Mouse (Mus musculus) heart, embryonic 14.5 days (tissue): ENCODE results near the gene Zbtb20. TPM values are rescaled to one million over a fixed set of nuclear protein-coding genes. Genes with fewer than 3 reads are reported as not detected.

ENCODE experiments used
- ATAC-seq: fragments of 200-750 bp; cut with Nextera tagmentation; 2 replicates; pipeline ENCODE4 v1.8.0; 2017; ENCODE audit warnings: low read depth, moderate TSS enrichment; ENCODE audit not compliant: insufficient number of reproducible peaks, insufficient read depth, low FRiP score
- H3K27ac ChIP-seq, 2 experiments: fragments of 200-500 bp in 1 of 2; fragments of 300-500 bp in 1 of 2; sonication (generic) in 1 of 2; replicated peaks in 1 of 2; 2 replicates each; pipeline ENCODE4 v1.5.1; 2012 to 2014; ENCODE audit warnings: low read depth in 2 of 2, low read length in 2 of 2, control low read depth in 1 of 2, mild to moderate bottlenecking in 1 of 2, mixed read lengths in 1 of 2; ENCODE audit not compliant: control insufficient read depth in 1 of 2, insufficient read depth in 1 of 2
- H3K27me3 ChIP-seq: fragments of 300-500 bp; sonication (generic); 2 replicates; pipeline ENCODE4 v1.6.1; 2014; ENCODE audit warnings: mild to moderate bottlenecking, low read length, control low read depth; ENCODE audit not compliant: control insufficient read depth, insufficient read depth
- H3K36me3 ChIP-seq: fragments of 300-500 bp; sonication (generic); 2 replicates; pipeline ENCODE4 v1.6.1; 2014; ENCODE audit warnings: mild to moderate bottlenecking, control low read depth, low read length, mixed read lengths; ENCODE audit not compliant: control insufficient read depth, insufficient read depth
- H3K4me1 ChIP-seq, 2 experiments: fragments of 200-500 bp in 1 of 2; fragments of 300-500 bp in 1 of 2; sonication (generic) in 1 of 2; 2 replicates each; pipeline ENCODE4 v1.6.1; 2012 to 2014; ENCODE audit warnings: low read length in 2 of 2, control low read depth in 1 of 2, mixed read lengths in 1 of 2; ENCODE audit not compliant: control insufficient read depth in 2 of 2, insufficient read depth in 2 of 2
- H3K4me2 ChIP-seq: fragments of 300-500 bp; sonication (generic); 2 replicates; pipeline ENCODE4 v1.6.1; 2014; ENCODE audit warnings: mild to moderate bottlenecking, low read length
- H3K4me3 ChIP-seq, 2 experiments: fragments of 200-500 bp in 1 of 2; fragments of 300-500 bp in 1 of 2; sonication (generic) in 1 of 2; 2 replicates each; pipeline ENCODE4 v1.5.1; 2012 to 2014; ENCODE audit warnings: low read length in 2 of 2, mild to moderate bottlenecking in 2 of 2, control low read depth in 1 of 2, low read depth in 1 of 2, moderate library complexity in 1 of 2; ENCODE audit not compliant: control insufficient read depth in 1 of 2, insufficient read depth in 1 of 2
- H3K9ac ChIP-seq: fragments of 300-500 bp; sonication (generic); 2 replicates; pipeline ENCODE4 v1.6.1; 2014; ENCODE audit warnings: mild to moderate bottlenecking, low read length
- H3K9me3 ChIP-seq: fragments of 300-500 bp; sonication (generic); 2 replicates; pipeline ENCODE4 v1.6.1; 2016; ENCODE audit warnings: low read length, control low read depth; ENCODE audit not compliant: control insufficient read depth
- WGBS: fragments of 180-500 bp; shearing (Covaris S2); extraction: QIAGEN DNeasy Blood & Tissue Kit; methylation state at CpG from one replicate; pipeline ENCODE4 v1.1.7; 2014; 5-methylcytosine and 5-hydroxymethylcytosine counted together
- polyA plus RNA-seq: library from polyadenylated mRNA; unstranded; fragments of >200 nt; fragmentation: Nextera tagmentation; extraction: Ambion mirVana; gene quantifications from 2 replicates; pipeline ENCODE4 v1.2.1, GENCODE M21; 2014

The Zbtb20 gene
- polyA plus RNA-seq, 1 experiment from 2014 or later, result 50.3 TPM

GRCm38 (mm10) chr16:43571376-43572081 lies 695.8 kb downstream of the Zbtb20 start:
- 91% methylated on average over 16 of the region's 16 CpGs for WGBS
- H3K27me3 ChIP-seq, result no peaks in the 10 kb centered on the region
- no peaks in the 10 kb centered on the region for H3K9me3 ChIP-seq
- peak overlapping the region in 1 of 2 experiments; percentile 64; a peak in 1 of 4 replicates for H3K27ac ChIP-seq
- ATAC-seq, result no peak
- H3K36me3 ChIP-seq, result peaks cover 13% of the 10 kb centered on the region
- no peak overlapping the region for H3K4me2 ChIP-seq
- no peak overlapping the region for H3K9ac ChIP-seq
- H3K4me3 ChIP-seq, result no peak overlapping the region
- peaks cover 9 to 41% of the 10 kb centered on the region in 2 experiments for H3K4me1 ChIP-seq

GRCm38 (mm10) chr16:43572171-43572570 lies 696.5 kb downstream of the Zbtb20 start:
- 58% methylated on average over 5 of the region's 5 CpGs for WGBS
- no peak for ATAC-seq

GRCm38 (mm10) chr16:43572766-43573165 lies 697.1 kb downstream of the Zbtb20 start:
- Histone ChIP-seq H3K9me3 (no peaks in the 10 kb centered on the region), H3K27ac (peak overlapping the region; percentile 15 to 64), H3K9ac (no peak overlapping the region), H3K4me1 (peaks cover 14 to 52% of the 10 kb centered on the region in 2 experiments), H3K36me3 (peaks cover 13% of the 10 kb centered on the region), H3K27me3 (no peaks in the 10 kb centered on the region), H3K4me2 (no peak overlapping the region), H3K4me3 (no peak overlapping the region)
- 51% methylated on average over 10 of the region's 10 CpGs for WGBS
- no peak for ATAC-seq

More at GRCm38 (mm10) chr16:43572171-43572570, 696.5 kb downstream of the Zbtb20 start:
- no peaks in the 10 kb centered on the region for H3K27me3 ChIP-seq
- H3K9me3 ChIP-seq, result no peaks in the 10 kb centered on the region
- no peak overlapping the region for H3K4me2 ChIP-seq
- no peak overlapping the region for H3K9ac ChIP-seq
- H3K4me3 ChIP-seq, result no peak overlapping the region
- peaks cover 13% of the 10 kb centered on the region for H3K36me3 ChIP-seq
- peaks cover 11 to 47% of the 10 kb centered on the region in 2 experiments for H3K4me1 ChIP-seq
- H3K27ac ChIP-seq, result peak overlapping the region in 1 of 2 experiments; percentile 64; a peak in 1 of 4 replicates

- Histone ChIP-seq H3K27me3 (no peaks in the 10 kb centered on the region), H3K9ac (peak overlapping the region; percentile 41), H3K9me3 (no peaks in the 10 kb centered on the region), H3K4me1 (peaks cover 14 to 56% of the 10 kb centered on the region in 2 experiments), H3K4me2 (0 out of 2 replicates have a peak overlapping the region, but pooled peaks have one; percentile 4), H3K36me3 (peaks cover 13% of the 10 kb centered on the region), H3K27ac (peak overlapping the region; percentile 15 to 64), H3K4me3 (no peak overlapping the region)
- ATAC-seq, result no peak
- WGBS, result 47% methylated on average over 14 of the region's 14 CpGs
Observed at GRCm38 (mm10) chr16:43573181-43573833, 697.6 kb downstream of the Zbtb20 start.

GRCm38 (mm10) chr16:43574006-43574764 lies 698.5 kb downstream of the Zbtb20 start:
- H3K36me3 ChIP-seq, result peaks cover 14% of the 10 kb centered on the region
- H3K4me3 ChIP-seq, result no peak overlapping the region
- no peak for ATAC-seq
- WGBS, result 41% methylated on average over 7 of the region's 7 CpGs
- H3K9ac ChIP-seq, result no peak overlapping the region
- peaks cover 18 to 64% of the 10 kb centered on the region in 2 experiments for H3K4me1 ChIP-seq
- no peaks in the 10 kb centered on the region for H3K27me3 ChIP-seq
- peak overlapping the region; percentile 20 to 64 for H3K27ac ChIP-seq
- no peak overlapping the region for H3K4me2 ChIP-seq
- no peaks in the 10 kb centered on the region for H3K9me3 ChIP-seq

GRCm38 (mm10) chr16:43575066-43575465 lies 699.4 kb downstream of the Zbtb20 start:
- Histone ChIP-seq H3K4me2 (peak overlapping the region; percentile 31), H3K4me3 (no peak overlapping the region), H3K27me3 (no peaks in the 10 kb centered on the region), H3K36me3 (peaks cover 17% of the 10 kb centered on the region), H3K9ac (peak overlapping the region; percentile 59; the same call in 1 of the 2 replicates), H3K9me3 (no peaks in the 10 kb centered on the region), H3K4me1 (peaks cover 21 to 69% of the 10 kb centered on the region in 2 experiments), H3K27ac (peak overlapping the region; percentile 47 to 81; a peak in 3 of 4 replicates)
- no peak for ATAC-seq
- WGBS, result 27% methylated on average over 4 of the region's 4 CpGs

GRCm38 (mm10) chr16:43575507-43575906 lies 699.8 kb downstream of the Zbtb20 start:
- peak overlapping the region; percentile 31 for H3K4me2 ChIP-seq
- peaks cover 17% of the 10 kb centered on the region for H3K36me3 ChIP-seq
- no peak for ATAC-seq
- H3K27me3 ChIP-seq, result no peaks in the 10 kb centered on the region
- WGBS, result 11% methylated on average over 9 of the region's 9 CpGs
- no peak overlapping the region for H3K4me3 ChIP-seq
- no peaks in the 10 kb centered on the region for H3K9me3 ChIP-seq
- peak overlapping the region; percentile 47 to 81 for H3K27ac ChIP-seq
- peak overlapping the region; percentile 59 for H3K9ac ChIP-seq
- H3K4me1 ChIP-seq, result peaks cover 21 to 70% of the 10 kb centered on the region in 2 experiments
